Mouse (Mus musculus): ENCODE data around the gene 1110008P14Rik. TPM values are rescaled to one million over a fixed set of nuclear protein-coding genes. Genes with fewer than 3 reads are reported as not detected.

1110008P14Rik gene
- polyA plus RNA-seq, 1 experiment from 2014 or later, result 98.4 TPM

- Histone ChIP-seq H3K36me3 (ENCODE audit: control insufficient read depth, insufficient read depth, low read length) (peaks cover 9% of the 10 kb centered on the region), H3K4me1 (ENCODE audit: control insufficient read depth, insufficient read depth, low read length) (peaks cover 13% of the 10 kb centered on the region), H3K4me2 (ENCODE audit: low read length) (peak overlapping the region; percentile 84), H3K27ac (ENCODE audit: low read depth, low read length) (peak overlapping the region; percentile 88), H3K9me3 (replicated peaks; ENCODE audit: control insufficient read depth, low read length) (no peaks in the 10 kb centered on the region), H3K4me3 (ENCODE audit: low read depth, low read length) (peak overlapping the region; percentile 93), H3K27me3 (replicated peaks; ENCODE audit: control insufficient read depth, insufficient read depth, low read length) (no peaks in the 10 kb centered on the region), H3K9ac (ENCODE audit: low read length) (peak overlapping the region; percentile 90)
- under 1% methylated on average over 55 of the region's 59 CpGs for WGBS
- DNase-seq (ENCODE audit: low spot score) (peak; percentile 98), ATAC-seq (peak; percentile 98)
Observed at GRCm38 (mm10) chr2:32395946-32396621, 14.3 kb upstream of the 1110008P14Rik start.

- DNase-seq (ENCODE audit: low spot score) (peak; percentile 95), ATAC-seq (peak; percentile 92)
- H3K9ac ChIP-seq (ENCODE audit: low read length), result peak within 1 kb of the TSS; percentile 90
- peaks cover 13% of the 10 kb centered on the region for H3K4me1 ChIP-seq (ENCODE audit: control insufficient read depth, insufficient read depth, low read length)
- WGBS, result under 1% methylated on average over 31 of the region's 31 CpGs
- no peaks in the 10 kb centered on the region for H3K27me3 ChIP-seq (replicated peaks; ENCODE audit: control insufficient read depth, insufficient read depth, low read length)
- no peaks in the 10 kb centered on the region for H3K9me3 ChIP-seq (replicated peaks; ENCODE audit: control insufficient read depth, low read length)
- H3K4me2 ChIP-seq (ENCODE audit: low read length), result peak within 1 kb of the TSS; percentile 84
- peak within 1 kb of the TSS; percentile 93 for H3K4me3 ChIP-seq (ENCODE audit: low read depth, low read length)
- H3K27ac ChIP-seq (ENCODE audit: low read depth, low read length), result peak within 1 kb of the TSS; percentile 88
- peaks cover 3% of the 10 kb centered on the region; the same call in 1 of the 2 replicates for H3K36me3 ChIP-seq (ENCODE audit: control insufficient read depth, insufficient read depth, low read length)
Observed at GRCm38 (mm10) chr2:32395484-32395945, 13.8 kb upstream of the 1110008P14Rik start, which contains the start of gene Ptges2. TSS of gene Ptges2 (plus strand) at chr2:32395896.

GRCm38 (mm10) chr2:32394973-32395372 lies 13.2 kb upstream of the 1110008P14Rik start:
- peaks cover 13% of the 10 kb centered on the region for H3K4me1 ChIP-seq (ENCODE audit: control insufficient read depth, insufficient read depth, low read length)
- peak overlapping the region; percentile 93 for H3K4me3 ChIP-seq (ENCODE audit: low read depth, low read length)
- ATAC-seq (peak; percentile 8; the same call in 1 of the 2 replicates), DNase-seq (ENCODE audit: low spot score) (peak; percentile 42)
- H3K9me3 ChIP-seq (replicated peaks; ENCODE audit: control insufficient read depth, low read length), result no peaks in the 10 kb centered on the region
- H3K9ac ChIP-seq (ENCODE audit: low read length), result peak overlapping the region; percentile 90
- H3K4me2 ChIP-seq (ENCODE audit: low read length), result peak overlapping the region; percentile 84
- 1% methylated on average over 8 of the region's 8 CpGs for WGBS
- no peaks in the 10 kb centered on the region for H3K27me3 ChIP-seq (replicated peaks; ENCODE audit: control insufficient read depth, insufficient read depth, low read length)
- H3K27ac ChIP-seq (ENCODE audit: low read depth, low read length), result peak overlapping the region; percentile 88
- H3K36me3 ChIP-seq (ENCODE audit: control insufficient read depth, insufficient read depth, low read length), result no peaks in the 10 kb centered on the region

- Histone ChIP-seq H3K36me3 (ENCODE audit: control insufficient read depth, insufficient read depth, low read length) (no peaks in the 10 kb centered on the region), H3K9me3 (replicated peaks; ENCODE audit: control insufficient read depth, low read length) (no peaks in the 10 kb centered on the region), H3K4me3 (ENCODE audit: low read depth, low read length) (no peak overlapping the region), H3K4me2 (ENCODE audit: low read length) (no peak overlapping the region), H3K27me3 (replicated peaks; ENCODE audit: control insufficient read depth, insufficient read depth, low read length) (no peaks in the 10 kb centered on the region), H3K4me1 (ENCODE audit: control insufficient read depth, insufficient read depth, low read length) (peaks cover 9% of the 10 kb centered on the region), H3K27ac (ENCODE audit: low read depth, low read length) (no peak overlapping the region), H3K9ac (ENCODE audit: low read length) (no peak overlapping the region)
- ATAC-seq, result no peak
- 83% methylated on average over 5 of the region's 5 CpGs for WGBS
- DNase-seq (ENCODE audit: low spot score), result no peak
Observed at GRCm38 (mm10) chr2:32392063-32392462, 10.3 kb upstream of the 1110008P14Rik start.

GRCm38 (mm10) chr2:32390871-32391270 lies 9.1 kb upstream of the 1110008P14Rik start:
- Histone ChIP-seq H3K27ac (ENCODE audit: low read depth, low read length) (no peak overlapping the region), H3K9me3 (replicated peaks; ENCODE audit: control insufficient read depth, low read length) (no peaks in the 10 kb centered on the region), H3K4me3 (ENCODE audit: low read depth, low read length) (no peak overlapping the region), H3K36me3 (ENCODE audit: control insufficient read depth, insufficient read depth, low read length) (no peaks in the 10 kb centered on the region), H3K4me1 (ENCODE audit: control insufficient read depth, insufficient read depth, low read length) (peaks cover 4% of the 10 kb centered on the region), H3K9ac (ENCODE audit: low read length) (no peak overlapping the region), H3K27me3 (replicated peaks; ENCODE audit: control insufficient read depth, insufficient read depth, low read length) (no peaks in the 10 kb centered on the region), H3K4me2 (ENCODE audit: low read length) (no peak overlapping the region)
- ATAC-seq (no peak), DNase-seq (ENCODE audit: low spot score) (no peak)
- 71% methylated on average over 8 of the region's 8 CpGs for WGBS

DNA sequence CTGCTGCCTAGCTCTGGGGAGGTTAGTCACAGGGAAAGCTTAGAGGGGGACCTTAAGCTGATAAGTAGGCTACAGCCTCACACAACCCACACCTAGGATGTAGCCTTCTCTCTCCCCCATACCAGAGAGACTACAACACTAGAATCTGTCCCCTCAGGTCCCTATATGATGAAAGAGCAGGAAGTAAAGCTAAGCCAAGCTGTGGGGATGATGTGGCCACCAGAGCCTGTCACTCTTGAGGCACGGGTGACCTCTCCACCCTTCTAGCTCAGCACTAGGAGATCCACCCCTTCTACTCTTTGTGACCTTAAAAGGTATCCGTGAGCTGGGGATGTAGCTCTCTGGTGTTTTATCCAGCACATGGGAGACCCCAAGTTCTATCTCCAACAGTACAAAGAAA lies 7.4 kb upstream of the 1110008P14Rik start:
- no peak overlapping the region for H3K4me3 ChIP-seq (ENCODE audit: low read depth, low read length)
- ATAC-seq, result no peak
- no peaks in the 10 kb centered on the region for H3K27me3 ChIP-seq (replicated peaks; ENCODE audit: control insufficient read depth, insufficient read depth, low read length)
- WGBS, result 84% methylated on average over 2 of the region's 2 CpGs
- no peaks in the 10 kb centered on the region for H3K36me3 ChIP-seq (ENCODE audit: control insufficient read depth, insufficient read depth, low read length)
- no peaks in the 10 kb centered on the region for H3K4me1 ChIP-seq (ENCODE audit: control insufficient read depth, insufficient read depth, low read length)
- H3K9ac ChIP-seq (ENCODE audit: low read length), result no peak overlapping the region
- DNase-seq (ENCODE audit: low spot score), result no peak
- no peak overlapping the region for H3K4me2 ChIP-seq (ENCODE audit: low read length)
- no peaks in the 10 kb centered on the region for H3K9me3 ChIP-seq (replicated peaks; ENCODE audit: control insufficient read depth, low read length)
- H3K27ac ChIP-seq (ENCODE audit: low read depth, low read length), result no peak overlapping the region

GRCm38 (mm10) chr2:32387706-32388490 lies 6.2 kb upstream of the 1110008P14Rik start, which contains the start of gene Lcn2:
TSS of gene Lcn2 (minus strand) at chr2:32388252.
- DNase-seq (ENCODE audit: low spot score) (no peak), ATAC-seq (no peak)
- Histone ChIP-seq H3K27me3 (replicated peaks; ENCODE audit: control insufficient read depth, insufficient read depth, low read length) (no peaks in the 10 kb centered on the region), H3K4me3 (ENCODE audit: low read depth, low read length) (no peak within 1 kb of the TSS), H3K4me2 (ENCODE audit: low read length) (no peak within 1 kb of the TSS), H3K9me3 (replicated peaks; ENCODE audit: control insufficient read depth, low read length) (no peaks in the 10 kb centered on the region), H3K4me1 (ENCODE audit: control insufficient read depth, insufficient read depth, low read length) (no peaks in the 10 kb centered on the region), H3K27ac (ENCODE audit: low read depth, low read length) (no peak within 1 kb of the TSS), H3K36me3 (ENCODE audit: control insufficient read depth, insufficient read depth, low read length) (no peaks in the 10 kb centered on the region), H3K9ac (ENCODE audit: low read length) (no peak within 1 kb of the TSS)
- WGBS, result 63% methylated on average over 5 of the region's 5 CpGs

DNA sequence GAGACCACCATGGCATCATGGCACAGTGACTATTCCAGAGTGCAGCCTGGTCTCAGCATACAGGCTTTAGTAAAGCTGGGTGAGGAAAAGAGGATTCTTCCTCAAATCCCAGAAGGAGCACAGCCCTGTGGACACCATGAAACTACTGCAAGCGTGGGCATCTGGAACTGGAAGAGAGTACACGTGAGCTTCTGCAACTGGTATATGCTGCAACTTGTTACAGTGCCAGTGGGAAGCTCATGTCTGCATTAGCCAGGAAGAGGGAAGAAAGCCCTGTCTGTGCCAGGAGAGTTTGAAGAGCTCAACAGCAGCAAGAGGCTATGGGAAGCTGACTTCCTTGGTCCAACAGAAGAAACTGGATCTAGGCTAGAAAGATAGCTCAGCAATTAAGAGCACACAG lies 951 bp upstream of the 1110008P14Rik start:
- Histone ChIP-seq H3K9me3 (replicated peaks; ENCODE audit: control insufficient read depth, low read length) (no peaks in the 10 kb centered on the region), H3K27ac (ENCODE audit: low read depth, low read length) (no peak overlapping the region), H3K4me3 (ENCODE audit: low read depth, low read length) (no peak overlapping the region), H3K4me1 (ENCODE audit: control insufficient read depth, insufficient read depth, low read length) (peaks cover 6% of the 10 kb centered on the region), H3K9ac (ENCODE audit: low read length) (no peak overlapping the region), H3K27me3 (replicated peaks; ENCODE audit: control insufficient read depth, insufficient read depth, low read length) (no peaks in the 10 kb centered on the region), H3K36me3 (ENCODE audit: control insufficient read depth, insufficient read depth, low read length) (peaks cover 25% of the 10 kb centered on the region), H3K4me2 (ENCODE audit: low read length) (no peak overlapping the region; the same call in 1 of the 2 replicates)
- WGBS, result 82% methylated on average over 2 of the region's 2 CpGs
- no peak for ATAC-seq
- no peak for DNase-seq (ENCODE audit: low spot score)
